Mouse (Mus musculus) heart, postnatal 0 days (tissue): ENCODE data around the gene Scn3a. TPM values are rescaled to one million over a fixed set of nuclear protein-coding genes. Genes with fewer than 3 reads are reported as not detected.

ENCODE experiments used
- ATAC-seq: fragments of 200-750 bp; cut with Nextera tagmentation; 2 replicates; pipeline ENCODE4 v1.8.0; 2017; ENCODE audit warnings: low read depth, moderate number of reproducible peaks, moderate library complexity; ENCODE audit not compliant: insufficient read depth
- DNase-seq: peaks from one replicate; pipeline ENCODE4 v3.0.0-alpha.2; 2016; ENCODE audit warnings: low spot score
- H3K27ac ChIP-seq: fragments of 300-500 bp; sonication (generic); 2 replicates; pipeline ENCODE4 v1.5.1; 2014; ENCODE audit warnings: low read depth, mild to moderate bottlenecking
- H3K27me3 ChIP-seq: fragments of 300-500 bp; sonication (generic); 2 replicates; pipeline ENCODE4 v1.6.1; 2014; ENCODE audit warnings: low read length, mixed read lengths; ENCODE audit not compliant: control insufficient read depth, insufficient read depth
- H3K36me3 ChIP-seq: fragments of 300-500 bp; sonication (generic); replicated peaks from 2 replicates; pipeline ENCODE4 v1.6.1; 2014; ENCODE audit warnings: low read length, mixed read lengths; ENCODE audit not compliant: control insufficient read depth, insufficient read depth
- H3K4me1 ChIP-seq: fragments of 300-500 bp; sonication (generic); 2 replicates; pipeline ENCODE4 v1.6.1; 2014; ENCODE audit warnings: antibody characterized with exemption; ENCODE audit not compliant: control insufficient read depth, insufficient read depth
- H3K4me2 ChIP-seq: fragments of 300-500 bp; sonication (generic); 2 replicates; pipeline ENCODE4 v1.6.1; 2014; ENCODE audit warnings: low read depth, mild to moderate bottlenecking, low read length, moderate library complexity
- H3K4me3 ChIP-seq: fragments of 300-500 bp; sonication (generic); 2 replicates; pipeline ENCODE4 v1.5.1; 2014; ENCODE audit warnings: low read depth, low read length
- H3K9ac ChIP-seq: fragments of 300-500 bp; sonication (generic); replicated peaks from 2 replicates; pipeline ENCODE4 v1.6.1; 2014; ENCODE audit warnings: low read depth, low read length, mixed read lengths
- H3K9me3 ChIP-seq: fragments of 300-500 bp; sonication (generic); replicated peaks from 2 replicates; pipeline ENCODE4 v1.6.1; 2016; ENCODE audit warnings: low read length; ENCODE audit not compliant: control insufficient read depth
- CTCF ChIP-seq: IDR thresholded peaks from 2 replicates; pipeline ENCODE4 v1.5.1; 2016; ENCODE audit warnings: antibody characterized with exemption, control low read depth, low read depth
- EP300 ChIP-seq: IDR thresholded peaks from 2 replicates; pipeline ENCODE4 v1.6.1; 2016; ENCODE audit warnings: antibody characterized with exemption, low read depth
- WGBS: fragments of 180-500 bp; shearing (Covaris S2); extraction: QIAGEN DNeasy Blood & Tissue Kit; methylation state at CpG from one replicate; pipeline ENCODE4 v1.1.7; 2014; 5-methylcytosine and 5-hydroxymethylcytosine counted together
- polyA plus RNA-seq: library from polyadenylated mRNA; unstranded; fragments of >200 nt; fragmentation: Nextera tagmentation; extraction: Ambion mirVana; gene quantifications from 2 replicates; pipeline ENCODE4 v1.2.1, GENCODE M21; 2015
- total RNA-seq: library from RNA; depleted of rRNA; stranded (reverse); fragments of >200 nt; gene quantifications from 2 replicates; pipeline ENCODE4 v1.2.3, GENCODE M21; 2014; ENCODE audit warnings: low replicate concordance

The Scn3a gene
- total and polyA plus RNA-seq, 2 experiments from 2014 or later = 0.23 to 0.42 TPM

- Histone ChIP-seq H3K27ac (no peak overlapping the region), H3K9ac (no peak overlapping the region), H3K27me3 (no peaks in the 10 kb centered on the region), H3K4me1 (peaks cover 8% of the 10 kb centered on the region; the same call in 1 of the 2 replicates), H3K4me2 (no peak overlapping the region), H3K36me3 (no peaks in the 10 kb centered on the region), H3K4me3 (no peak overlapping the region), H3K9me3 (no peaks in the 10 kb centered on the region)
- 56% methylated on average over 5 of the region's 5 CpGs for WGBS
- ATAC-seq (no peak), DNase-seq (no peak)
- TF ChIP-seq CTCF (no peak), EP300 (no peak)
These were observed 29.0 kb downstream of the Scn3a start for GRCm38 (mm10) chr2:65538436-65538835.

- H3K27me3 ChIP-seq = no peaks in the 10 kb centered on the region
- no peak overlapping the region for H3K9ac ChIP-seq
- no peak overlapping the region for H3K4me3 ChIP-seq
- ATAC-seq (no peak), DNase-seq (no peak)
- no peaks in the 10 kb centered on the region for H3K4me1 ChIP-seq
- no peak overlapping the region for H3K4me2 ChIP-seq
- no peak overlapping the region for H3K27ac ChIP-seq
- no peaks in the 10 kb centered on the region for H3K36me3 ChIP-seq
- TF ChIP-seq CTCF = no peak
- no peak for TF ChIP-seq EP300
- 77% methylated on average over 10 of the region's 10 CpGs for WGBS
- no peaks in the 10 kb centered on the region for H3K9me3 ChIP-seq
These were observed 35.1 kb downstream of the Scn3a start for GRCm38 (mm10) chr2:65532127-65532854.

GRCm38 (mm10) chr2:65529148-65529547, 38.3 kb downstream of the Scn3a start:
- H3K4me3 ChIP-seq = no peak overlapping the region
- no peak for TF ChIP-seq CTCF
- no peak overlapping the region for H3K27ac ChIP-seq
- H3K36me3 ChIP-seq = no peaks in the 10 kb centered on the region
- no peak for DNase-seq
- 55% methylated on average over 5 of the region's 5 CpGs for WGBS
- H3K9ac ChIP-seq = no peak overlapping the region
- no peak for ATAC-seq
- no peaks in the 10 kb centered on the region for H3K27me3 ChIP-seq
- no peaks in the 10 kb centered on the region for H3K4me1 ChIP-seq
- H3K9me3 ChIP-seq = no peaks in the 10 kb centered on the region
- no peak overlapping the region for H3K4me2 ChIP-seq

- Histone ChIP-seq H3K9me3 (no peaks in the 10 kb centered on the region), H3K27ac (no peak overlapping the region), H3K4me2 (no peak overlapping the region), H3K27me3 (no peaks in the 10 kb centered on the region), H3K9ac (no peak overlapping the region), H3K4me3 (no peak overlapping the region), H3K36me3 (no peaks in the 10 kb centered on the region), H3K4me1 (no peaks in the 10 kb centered on the region)
- ATAC-seq (no peak), DNase-seq (no peak)
- no peak for TF ChIP-seq CTCF
- TF ChIP-seq EP300 = no peak
- 22% methylated on average over 6 of the region's 6 CpGs for WGBS
These were observed 50.7 kb downstream of the Scn3a start for GRCm38 (mm10) chr2:65516703-65517102.

GRCm38 (mm10) chr2:65508217-65508616, 59.2 kb downstream of the Scn3a start:
- no peak for TF ChIP-seq EP300
- TF ChIP-seq CTCF = no peak
- 73% methylated on average over 12 of the region's 12 CpGs for WGBS

GRCm38 (mm10) chr2:65490450-65490849, 77.0 kb downstream of the Scn3a start:
- Histone ChIP-seq H3K27me3 (no peaks in the 10 kb centered on the region), H3K4me3 (no peak overlapping the region), H3K4me2 (no peak overlapping the region), H3K9ac (no peak overlapping the region), H3K36me3 (no peaks in the 10 kb centered on the region), H3K9me3 (no peaks in the 10 kb centered on the region), H3K27ac (no peak overlapping the region), H3K4me1 (no peaks in the 10 kb centered on the region)
- DNase-seq (no peak), ATAC-seq (no peak)
- 68% methylated on average over 9 of the region's 9 CpGs for WGBS
- TF ChIP-seq EP300 = no peak
- no peak for TF ChIP-seq CTCF

More at GRCm38 (mm10) chr2:65508217-65508616, 59.2 kb downstream of the Scn3a start:
- Histone ChIP-seq H3K27ac (no peak overlapping the region), H3K4me3 (no peak overlapping the region), H3K36me3 (no peaks in the 10 kb centered on the region), H3K27me3 (no peaks in the 10 kb centered on the region), H3K9ac (no peak overlapping the region), H3K9me3 (no peaks in the 10 kb centered on the region), H3K4me1 (no peaks in the 10 kb centered on the region), H3K4me2 (no peak overlapping the region)
- ATAC-seq = no peak
- DNase-seq = no peak
